Mouse (Mus musculus): ENCODE results near the gene Ggct.

DNA sequence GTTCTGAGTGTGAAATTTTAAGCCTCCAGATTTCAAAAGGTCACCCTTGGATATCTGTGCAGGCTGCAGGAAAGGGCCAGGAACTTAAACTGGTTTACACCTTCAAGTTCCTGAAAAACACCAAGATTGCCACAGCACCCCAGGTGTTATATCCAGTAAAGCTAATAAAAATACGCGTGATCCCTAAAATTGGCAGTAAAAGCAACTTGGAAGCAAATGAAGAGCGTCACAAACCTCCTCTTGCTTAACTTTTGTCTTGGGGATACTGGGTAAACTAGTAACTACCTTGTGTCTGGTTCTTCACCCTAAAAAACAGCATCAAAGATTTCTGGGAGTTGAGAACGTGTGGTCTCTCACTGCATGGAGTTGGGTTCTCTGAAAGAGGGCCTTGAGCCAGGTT is 44.0 kb upstream of the Ggct start:
- TF ChIP-seq CTCF (IDR thresholded peaks at IDR 0.05; ENCODE audit: borderline replicate concordance, control insufficient read depth, extremely low read depth, insufficient read depth, low read length, poor library complexity) (no peak), POLR2A (IDR thresholded peaks at IDR 0.05; ENCODE audit: control insufficient read depth, extremely low read depth, insufficient read depth, low read length, poor library complexity) (no peak)
